Mouse (Mus musculus) spleen, adult 12 weeks (tissue): ENCODE measurements around the gene Mylk2.
A peak's percentile ranks its signal among the peaks of the same experiment; 100 is the strongest.

Experiments used
- DNase-seq: peaks from one replicate; pipeline ENCODE4 v3.0.0; 2022; ENCODE audit warnings: low spot score

Gene Mylk2

GRCm38 (mm10) chr2:152914310-152915120 is 3.4 kb downstream of the Mylk2 start:
- peak; percentile 65 for DNase-seq

DNA sequence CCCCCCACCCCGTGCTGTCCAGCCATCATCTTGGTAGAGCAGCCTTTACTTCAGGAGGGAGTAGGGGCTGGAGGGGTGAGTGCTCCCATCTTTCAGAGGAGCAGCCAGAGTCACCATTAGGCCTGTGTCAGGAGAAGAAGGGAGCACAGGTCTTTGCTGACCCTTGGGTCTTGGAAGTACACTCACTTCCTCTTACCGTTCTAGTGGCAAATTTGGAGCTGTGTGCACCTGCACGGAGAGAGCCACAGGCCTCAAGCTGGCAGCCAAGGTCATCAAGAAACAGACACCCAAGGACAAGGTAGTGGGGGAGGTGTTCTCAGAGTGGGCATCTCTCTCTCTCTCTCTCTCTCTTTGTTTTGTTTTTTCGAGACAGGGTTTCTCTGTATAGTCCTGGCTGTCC is 4.3 kb downstream of the Mylk2 start:
- no peak for DNase-seq

DNA sequence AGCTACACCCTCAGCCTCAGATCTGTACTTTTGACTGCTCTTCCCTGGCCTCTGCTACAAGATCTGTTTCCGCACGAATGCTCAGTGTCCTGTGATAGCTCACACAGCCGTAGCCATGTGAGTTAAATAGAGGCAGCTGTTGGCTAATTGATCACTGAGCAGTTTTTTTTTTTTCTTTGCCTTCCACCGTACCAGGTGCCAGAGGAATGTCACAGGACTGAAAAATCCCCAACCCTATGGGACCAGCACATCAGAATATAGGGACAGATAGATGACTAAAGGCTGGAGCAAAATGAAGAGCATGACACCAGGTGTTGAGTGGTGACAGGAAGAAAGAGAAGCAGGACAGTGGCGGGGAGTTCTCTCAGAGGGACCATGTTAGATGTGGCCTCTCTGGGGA is 5.0 kb downstream of the Mylk2 start:
- DNase-seq = no peak

DNA sequence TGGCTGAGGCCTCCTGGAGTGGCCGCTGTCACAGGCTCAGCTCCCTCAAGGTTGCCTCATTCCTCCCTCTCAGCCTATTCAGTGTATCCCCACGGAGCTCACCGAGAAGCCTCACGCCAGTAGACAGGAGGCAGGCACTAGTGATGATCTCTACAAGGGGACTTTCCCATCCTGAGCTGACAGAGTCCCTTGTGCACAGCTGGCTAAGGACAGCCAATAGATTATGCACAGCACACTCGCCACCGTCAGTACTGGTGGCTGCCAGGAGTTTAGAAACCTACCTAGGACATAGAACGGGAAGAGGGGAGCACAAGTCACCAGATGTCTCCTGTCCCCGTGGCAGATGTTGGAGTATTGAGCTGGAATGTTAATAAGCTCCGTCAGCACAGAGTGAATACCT is 6.5 kb downstream of the Mylk2 start:
- no peak for DNase-seq

- no peak for DNase-seq
Measured at GRCm38 (mm10) chr2:152922376-152922775, 11.2 kb downstream of the Mylk2 start.

GRCm38 (mm10) chr2:152923621-152924020 is 12.5 kb downstream of the Mylk2 start:
- no peak for DNase-seq

DNA sequence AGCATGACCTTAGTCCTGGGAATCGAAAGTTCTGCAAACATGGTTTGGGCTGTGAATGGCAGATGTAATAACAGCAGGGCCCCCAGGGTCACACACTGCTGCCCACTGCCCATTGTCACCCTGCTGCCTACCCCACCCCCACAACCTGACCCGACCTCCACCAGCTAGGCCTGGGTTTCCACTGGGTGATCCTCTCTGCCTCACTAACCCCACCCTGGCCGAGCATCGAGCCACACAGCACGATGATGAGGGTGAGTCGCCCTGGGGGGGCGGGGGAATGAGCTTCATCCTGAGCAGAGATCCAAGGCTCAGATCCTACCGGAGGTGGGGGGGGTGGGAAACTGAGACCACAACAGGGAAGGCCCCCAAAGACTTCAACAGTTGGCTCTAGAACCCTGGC is 13.0 kb downstream of the Mylk2 start:
- no peak for DNase-seq

DNA sequence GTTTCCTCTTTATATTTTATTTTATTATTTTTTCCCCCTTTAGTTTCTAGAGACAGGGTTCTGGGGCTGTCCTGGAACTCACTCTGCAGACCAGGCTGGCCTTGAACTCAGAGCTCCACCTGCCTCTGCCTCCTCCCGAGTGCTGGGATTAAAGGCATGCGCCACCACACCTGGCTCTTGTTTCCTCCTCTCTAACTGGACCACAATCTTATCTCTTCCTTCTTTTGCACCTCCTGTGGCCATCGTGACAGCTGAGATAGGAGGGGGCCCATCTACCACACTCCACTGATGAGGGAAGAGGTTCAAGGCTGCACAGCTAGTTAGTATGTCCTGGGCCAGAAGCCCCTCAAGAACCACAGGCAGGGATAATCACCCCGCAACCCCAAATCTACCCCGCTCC is 13.4 kb downstream of the Mylk2 start:
- no peak for DNase-seq

DNA sequence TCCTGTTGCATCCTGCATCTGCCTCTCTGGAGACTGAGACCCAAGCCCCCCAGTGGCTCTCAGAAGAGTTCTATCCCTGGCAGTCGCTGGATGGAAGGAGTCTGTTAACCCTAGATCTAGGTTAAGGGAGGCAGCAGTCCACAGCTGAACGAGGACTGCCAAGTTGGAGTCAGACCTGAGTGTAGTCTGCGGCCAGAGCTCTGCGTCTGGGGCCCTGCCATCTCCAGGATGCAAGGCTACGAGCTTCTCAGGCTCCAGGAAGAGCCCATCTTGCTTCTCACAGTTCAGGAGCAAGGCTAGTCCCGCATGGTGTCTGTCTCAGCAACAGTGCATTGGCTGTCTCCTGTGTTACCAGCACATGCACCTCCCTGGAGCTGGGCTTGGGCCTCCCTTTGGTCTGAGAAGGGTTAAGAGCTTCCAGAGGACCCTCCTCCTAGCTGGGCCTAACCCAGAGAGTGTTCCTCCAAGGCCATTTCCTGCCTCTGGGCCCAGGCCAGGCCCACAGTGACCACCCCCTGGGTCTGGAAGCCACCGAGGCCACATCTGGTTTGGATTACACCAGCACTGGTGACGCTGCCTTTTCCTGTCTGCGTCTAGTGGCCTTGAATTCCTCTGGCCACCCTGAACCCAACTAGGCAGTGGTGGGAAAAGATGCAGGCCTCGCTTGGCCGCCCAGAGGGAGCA is 14.2 kb downstream of the Mylk2 start:
- DNase-seq = no peak

DNA sequence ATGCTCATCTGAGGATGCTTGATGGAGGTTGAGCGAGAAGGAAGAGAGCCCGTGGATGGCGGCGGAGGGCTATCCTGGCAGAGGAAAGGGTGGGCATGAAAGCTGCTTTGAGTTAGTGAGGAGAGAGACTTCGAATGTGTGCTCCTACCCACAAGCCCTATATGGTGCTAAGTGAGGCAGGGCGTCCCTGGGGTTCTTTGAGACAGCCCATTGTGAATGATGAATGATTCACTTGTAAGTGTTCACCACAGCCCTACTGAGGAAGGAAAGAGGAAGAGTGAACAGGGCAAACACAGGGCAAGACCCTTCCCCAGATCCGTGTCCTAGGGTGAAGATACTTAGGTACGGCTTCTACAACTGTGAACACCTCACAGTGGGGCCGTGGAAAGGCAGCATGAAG is 15.7 kb downstream of the Mylk2 start:
- DNase-seq = no peak

DNA sequence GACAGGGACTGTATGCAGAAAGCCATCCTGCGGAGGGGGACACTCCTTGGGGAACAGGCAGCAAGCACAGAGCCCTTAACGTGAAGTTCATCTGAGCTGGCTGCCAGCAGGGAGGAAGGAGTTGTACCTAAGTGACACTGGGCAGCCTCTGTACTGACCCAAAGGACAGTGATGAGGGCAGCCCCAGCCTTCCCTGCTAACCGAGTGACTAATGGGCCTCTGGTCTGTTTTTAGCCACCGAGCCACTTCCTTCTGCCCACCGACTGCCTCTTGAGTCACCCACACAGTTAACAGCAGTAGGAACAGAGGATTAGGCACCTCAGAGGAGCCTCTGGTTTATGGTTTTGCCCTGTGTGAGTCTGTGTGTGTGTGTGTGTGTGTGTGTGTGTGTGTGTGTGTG is 16.2 kb downstream of the Mylk2 start:
- no peak for DNase-seq

- no peak for DNase-seq
Measured at GRCm38 (mm10) chr2:152928219-152928987, 17.3 kb downstream of the Mylk2 start.

DNA sequence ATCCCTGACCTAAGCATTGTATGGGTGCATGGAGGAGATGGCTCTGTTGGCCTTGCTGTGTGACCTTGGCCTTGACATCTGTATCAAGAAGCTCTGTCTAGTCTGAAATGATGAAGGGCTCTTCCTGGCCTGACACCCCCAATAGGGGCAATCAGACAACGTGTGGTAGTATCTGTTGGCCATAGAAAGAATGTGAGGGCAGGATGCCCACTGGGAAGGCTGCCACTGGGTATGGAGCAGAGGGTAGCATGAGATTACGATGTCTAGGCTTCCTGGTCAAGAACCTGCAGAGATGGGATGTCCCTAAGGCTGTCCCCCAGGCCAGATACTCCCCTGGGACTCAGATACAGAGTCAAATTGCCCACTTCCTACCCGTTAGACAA is 17.8 kb downstream of the Mylk2 start:
- DNase-seq = no peak

- no peak for DNase-seq
Measured at GRCm38 (mm10) chr2:152930276-152930675, 19.1 kb downstream of the Mylk2 start.

DNA sequence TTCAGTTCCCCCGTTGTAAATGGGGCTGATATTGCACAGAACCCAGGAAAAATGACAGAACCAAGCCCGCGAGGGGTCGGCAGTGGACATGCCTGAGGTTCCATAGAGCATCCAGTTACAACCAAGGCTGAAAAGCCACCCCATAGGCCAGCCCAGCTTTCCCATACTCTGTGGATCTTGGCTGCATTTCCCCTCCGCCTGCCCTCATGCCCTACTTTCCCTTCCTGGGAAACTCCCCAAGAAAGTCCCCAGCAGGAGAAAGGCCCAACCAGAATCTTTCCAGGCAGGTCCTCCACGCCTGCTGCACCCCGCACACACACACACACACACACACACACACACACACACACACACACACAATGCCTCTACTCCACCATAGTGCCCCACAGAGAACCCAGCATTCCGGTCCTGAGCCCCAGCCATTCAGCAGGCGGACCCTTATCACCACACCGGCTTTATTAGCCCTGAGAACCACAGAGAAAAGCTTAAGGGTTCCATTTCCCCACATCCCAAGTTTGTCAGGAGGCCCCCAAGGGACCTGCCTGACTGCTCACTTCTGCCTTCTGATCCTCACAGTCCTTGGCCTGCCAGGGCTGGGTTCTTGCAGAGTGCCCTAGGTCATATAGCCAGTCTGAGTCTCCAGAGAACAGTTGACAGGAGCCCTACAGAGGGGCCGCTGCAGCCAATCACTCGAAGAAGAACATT is 20.5 kb downstream of the Mylk2 start:
- no peak for DNase-seq

DNA sequence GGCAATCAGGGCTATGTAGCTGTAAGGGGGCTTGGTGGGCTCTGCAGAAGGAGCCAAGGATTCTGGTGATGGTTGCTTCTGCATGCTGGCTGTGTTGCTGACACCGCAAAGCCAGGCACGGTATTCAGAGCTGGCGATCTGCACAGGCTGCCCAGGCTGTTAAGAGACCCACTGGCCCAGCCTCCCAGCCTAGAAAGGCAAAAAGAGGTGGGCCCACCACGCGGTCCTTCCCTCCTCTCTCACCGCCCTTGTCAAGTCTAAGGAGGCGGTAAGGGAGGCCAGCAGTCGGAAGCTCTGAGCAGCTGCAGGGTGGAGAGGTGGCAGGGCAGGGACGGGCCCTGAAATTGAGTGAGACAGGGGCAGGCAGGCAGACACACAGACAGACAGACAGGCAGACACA is 21.9 kb downstream of the Mylk2 start, which contains the start of gene Foxs1:
TSS of gene Foxs1 (minus strand) at position 161 of the 400 bp plus-strand sequence.
- DNase-seq = no peak

GRCm38 (mm10) chr2:152933614-152934013 is 22.5 kb downstream of the Mylk2 start:
- no peak for DNase-seq

GRCm38 (mm10) chr2:152939846-152940245 is 28.7 kb downstream of the Mylk2 start:
- no peak for DNase-seq

GRCm38 (mm10) chr2:152941106-152941505 is 30.0 kb downstream of the Mylk2 start:
- DNase-seq = no peak

GRCm38 (mm10) chr2:152941776-152942175 is 30.6 kb downstream of the Mylk2 start:
- no peak for DNase-seq

DNA sequence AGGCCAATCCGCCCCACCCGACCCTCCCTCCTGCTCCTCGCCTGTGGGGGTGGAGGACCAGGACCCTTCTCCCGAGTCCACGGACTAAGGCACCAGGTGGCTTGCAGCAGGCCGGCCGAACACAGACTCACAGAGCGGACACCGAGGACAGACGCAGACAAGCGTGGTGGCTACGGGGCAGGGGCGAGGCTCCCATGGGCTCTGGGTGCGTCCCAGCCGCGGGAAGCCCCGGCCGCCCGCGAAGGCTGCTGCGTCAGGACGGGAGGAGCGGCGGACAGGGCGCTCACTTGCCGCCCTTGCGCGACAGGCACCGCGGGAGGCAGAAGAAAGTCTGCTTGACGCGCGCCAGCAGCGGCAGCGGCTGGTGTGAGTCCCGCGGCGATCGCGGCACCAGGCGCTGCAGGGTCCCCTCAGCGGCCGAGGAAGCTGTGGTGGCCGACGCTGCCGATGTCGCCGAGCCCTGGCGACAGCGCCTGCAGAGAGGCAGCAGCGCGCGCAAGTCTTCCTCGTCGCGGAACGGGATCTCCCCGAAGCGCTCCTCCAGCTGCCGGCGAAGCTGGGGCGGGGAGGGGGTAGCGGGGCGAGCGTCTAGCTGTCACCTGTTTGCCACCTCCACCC is 31.9 kb downstream of the Mylk2 start:
- DNase-seq = no peak

DNA sequence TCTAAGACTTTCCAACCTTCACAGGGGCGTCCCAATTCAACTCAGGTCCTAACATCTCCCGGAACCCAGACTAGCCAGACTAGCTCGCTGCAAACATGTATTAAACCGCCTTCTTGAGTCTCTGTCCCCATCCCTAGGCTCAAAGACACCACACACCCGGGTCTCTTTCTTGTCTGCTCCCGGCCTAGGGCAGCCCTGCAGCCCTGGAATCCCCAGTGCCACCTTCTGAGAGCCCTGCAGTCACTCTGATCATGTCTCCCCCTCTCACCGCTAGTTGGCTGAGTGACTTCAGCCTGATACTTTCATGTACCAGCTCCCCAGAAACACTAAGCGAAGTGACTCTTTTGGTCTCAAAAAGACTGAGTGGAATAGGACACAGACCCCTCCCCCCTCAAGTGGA is 32.4 kb downstream of the Mylk2 start:
- no peak for DNase-seq
